Mouse (Mus musculus) limb, embryonic 14.5 days (tissue): ENCODE results near the gene Ddx39. TPM values are rescaled to one million over a fixed set of nuclear protein-coding genes. Genes with fewer than 3 reads are reported as not detected.

Source experiments
- ATAC-seq: fragments of 200-750 bp; cut with Nextera tagmentation; 2 replicates; pipeline ENCODE4 v1.8.0; 2017; ENCODE audit warnings: low read depth, moderate number of reproducible peaks, moderate TSS enrichment; ENCODE audit not compliant: low FRiP score
- DNase-seq: peaks from one replicate; pipeline ENCODE4 v3.0.0-alpha.2; 2015; ENCODE audit warnings: low spot score
- H3K27ac ChIP-seq: fragments of 300-500 bp; sonication (generic); replicated peaks from 2 replicates; pipeline ENCODE4 v1.5.1; 2014; ENCODE audit warnings: low read depth, mild to moderate bottlenecking, low read length, moderate library complexity, mixed read lengths
- H3K27me3 ChIP-seq: fragments of 300-500 bp; sonication (generic); 2 replicates; pipeline ENCODE4 v1.6.1; 2014; ENCODE audit warnings: low read length, mixed read lengths; ENCODE audit not compliant: control insufficient read depth, insufficient read depth
- H3K36me3 ChIP-seq: fragments of 300-500 bp; sonication (generic); 2 replicates; pipeline ENCODE4 v1.6.1; 2014; ENCODE audit warnings: mild to moderate bottlenecking, low read length, moderate library complexity, mixed read lengths; ENCODE audit not compliant: control insufficient read depth, insufficient read depth
- H3K4me1 ChIP-seq: fragments of 300-500 bp; sonication (generic); 2 replicates; pipeline ENCODE4 v1.6.1; 2014; ENCODE audit warnings: antibody characterized with exemption, low read length, mixed read lengths; ENCODE audit not compliant: control insufficient read depth, insufficient read depth
- H3K4me2 ChIP-seq: fragments of 300-500 bp; sonication (generic); replicated peaks from 2 replicates; pipeline ENCODE4 v1.6.1; 2014; ENCODE audit warnings: low read depth, mild to moderate bottlenecking, low read length, moderate library complexity; ENCODE audit not compliant: severe bottlenecking
- H3K4me3 ChIP-seq: fragments of 300-500 bp; sonication (generic); replicated peaks from 2 replicates; pipeline ENCODE4 v1.5.1; 2014; ENCODE audit warnings: low read length
- H3K9ac ChIP-seq: fragments of 300-500 bp; sonication (generic); 2 replicates; pipeline ENCODE4 v1.6.1; 2014; ENCODE audit warnings: mild to moderate bottlenecking, low read depth, low read length, moderate library complexity; ENCODE audit not compliant: severe bottlenecking
- H3K9me3 ChIP-seq: fragments of 300-500 bp; sonication (generic); 2 replicates; pipeline ENCODE4 v1.6.1; 2016; ENCODE audit warnings: low read length; ENCODE audit not compliant: control insufficient read depth
- POLR2A ChIP-seq: fragments of 200-500 bp; IDR thresholded peaks from 2 replicates; pipeline ENCODE4 v1.8.0; 2012; ENCODE audit warnings: inconsistent platforms, mild to moderate bottlenecking, moderate library complexity, borderline replicate concordance; ENCODE audit not compliant: insufficient read depth, insufficient read length; ENCODE audit errors: extremely low read depth
- WGBS: fragments of 180-500 bp; shearing (Covaris S2); extraction: QIAGEN DNeasy Blood & Tissue Kit; methylation state at CpG from one replicate; pipeline ENCODE4 v1.1.7; 2014; 5-methylcytosine and 5-hydroxymethylcytosine counted together
- polyA plus RNA-seq, 2 experiments: library from polyadenylated mRNA; depleted of rRNA in 1 of 2; stranded (reverse) in 1 of 2; unstranded in 1 of 2; fragments of >200 nt; fragmentation: Nextera tagmentation in 1 of 2; extraction: Ambion mirVana in 1 of 2; gene quantifications; 2 replicates each; pipeline versions ENCODE4 v1.2.1 to v1.2.3; 2012 to 2014

The Ddx39 gene
- polyA plus RNA-seq, 2 experiments: 81.1 to 111 TPM

DNA sequence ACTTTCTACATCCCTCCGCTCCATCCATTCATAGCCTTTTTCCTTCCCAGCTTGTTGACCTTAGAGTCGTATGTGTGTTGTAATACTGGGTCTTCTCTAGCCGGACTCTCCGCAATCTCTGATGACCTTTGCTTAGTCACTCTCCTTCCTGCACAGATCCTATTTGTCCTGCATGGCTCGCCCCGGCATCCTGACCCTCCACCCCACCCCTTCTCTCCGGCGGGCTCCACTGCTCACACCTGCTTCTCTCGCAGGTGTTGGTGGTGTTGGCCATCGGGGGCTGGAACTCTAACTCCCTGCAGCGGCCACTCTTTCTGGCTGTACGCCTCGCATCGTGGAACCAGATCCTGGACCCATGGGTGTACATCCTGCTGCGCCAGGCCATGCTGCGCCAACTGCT, 46.0 kb upstream of the Ddx39 start:
- no peak for TF ChIP-seq POLR2A
- no peak for DNase-seq
- H3K36me3 ChIP-seq: peaks cover 39% of the 10 kb centered on the region
- H3K9me3 ChIP-seq: no peaks in the 10 kb centered on the region
- peaks cover 24% of the 10 kb centered on the region for H3K4me1 ChIP-seq
- H3K9ac ChIP-seq: no peak overlapping the region
- peak overlapping the region; percentile 82 for H3K4me2 ChIP-seq
- 75% methylated on average over 16 of the region's 16 CpGs for WGBS
- no peak for ATAC-seq
- H3K27ac ChIP-seq: no peak overlapping the region
- no peak overlapping the region; the same call in 1 of the 2 replicates for H3K4me3 ChIP-seq
- H3K27me3 ChIP-seq: no peaks in the 10 kb centered on the region

GRCm38 (mm10) chr8:83672936-83673335, 42.0 kb upstream of the Ddx39 start:
- H3K4me2 ChIP-seq: no peak overlapping the region
- WGBS: 60% methylated on average over 5 of the region's 5 CpGs
- no peak overlapping the region for H3K9ac ChIP-seq
- peaks cover 6% of the 10 kb centered on the region for H3K4me1 ChIP-seq
- no peak for DNase-seq
- ATAC-seq: no peak
- H3K27me3 ChIP-seq: no peaks in the 10 kb centered on the region
- peaks cover 54% of the 10 kb centered on the region for H3K36me3 ChIP-seq
- no peaks in the 10 kb centered on the region for H3K9me3 ChIP-seq
- H3K4me3 ChIP-seq: no peak overlapping the region
- no peak for TF ChIP-seq POLR2A
- H3K27ac ChIP-seq: no peak overlapping the region

GRCm38 (mm10) chr8:83674497-83674896, 40.5 kb upstream of the Ddx39 start:
- DNase-seq: no peak
- Histone ChIP-seq H3K4me2 (no peak overlapping the region), H3K36me3 (peaks cover 68% of the 10 kb centered on the region), H3K4me3 (no peak overlapping the region), H3K9me3 (no peaks in the 10 kb centered on the region), H3K4me1 (no peaks in the 10 kb centered on the region), H3K27me3 (no peaks in the 10 kb centered on the region), H3K27ac (no peak overlapping the region), H3K9ac (no peak overlapping the region)
- 86% methylated on average over 5 of the region's 5 CpGs for WGBS
- no peak for TF ChIP-seq POLR2A
- no peak for ATAC-seq

DNA sequence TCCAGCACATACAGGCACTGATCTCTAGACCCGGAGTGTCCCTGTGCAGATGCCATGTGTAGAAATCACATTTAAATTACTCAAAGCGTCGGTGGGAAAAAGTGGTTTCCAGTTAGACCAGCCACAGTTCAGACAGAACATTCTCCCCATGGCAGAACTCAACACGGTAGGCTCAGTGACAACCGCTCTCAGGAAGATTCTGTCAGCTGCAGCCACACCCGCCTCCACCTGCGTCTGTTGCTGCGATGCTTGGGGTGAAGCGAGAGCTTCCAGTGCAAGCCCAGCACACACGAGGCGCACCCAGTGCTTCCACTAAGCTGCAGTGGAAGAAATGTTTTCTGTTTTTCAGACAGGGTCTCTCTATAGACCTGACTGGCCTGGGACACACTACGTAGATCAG, 35.1 kb upstream of the Ddx39 start:
- H3K36me3 ChIP-seq: peaks cover 74% of the 10 kb centered on the region

DNA sequence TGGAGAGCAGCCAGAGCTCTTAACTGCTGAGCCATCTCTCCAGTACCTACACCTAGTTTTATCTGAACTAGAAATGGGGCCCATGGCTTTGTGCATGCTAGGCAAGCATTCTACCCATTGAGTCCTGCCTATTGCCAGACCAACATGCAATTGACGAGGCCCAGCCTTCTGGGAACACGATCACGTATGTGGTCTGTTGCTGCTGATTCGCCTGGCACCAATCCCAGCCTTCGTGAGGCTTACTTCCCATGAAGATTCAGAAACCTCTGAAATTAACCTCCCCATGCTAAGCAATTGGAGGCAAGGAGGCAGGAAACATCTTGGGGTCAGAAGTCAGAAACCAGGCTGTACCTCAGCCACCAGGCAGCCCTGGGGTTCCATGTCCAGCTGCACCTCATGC, 34.4 kb upstream of the Ddx39 start:
- H3K36me3 ChIP-seq: peaks cover 74% of the 10 kb centered on the region
- no peak for DNase-seq
- no peak for TF ChIP-seq POLR2A

More for the DNA sequence above, 35.1 kb upstream of the Ddx39 start:
- H3K27me3 ChIP-seq: no peaks in the 10 kb centered on the region
- no peak overlapping the region for H3K9ac ChIP-seq
- 92% methylated on average over 12 of the region's 12 CpGs for WGBS
- no peak for ATAC-seq
- TF ChIP-seq POLR2A: no peak
- H3K27ac ChIP-seq: no peak overlapping the region
- no peak overlapping the region for H3K4me2 ChIP-seq
- no peak overlapping the region for H3K4me3 ChIP-seq
- no peak for DNase-seq
- H3K9me3 ChIP-seq: no peaks in the 10 kb centered on the region
- H3K4me1 ChIP-seq: peaks cover 16% of the 10 kb centered on the region

DNA sequence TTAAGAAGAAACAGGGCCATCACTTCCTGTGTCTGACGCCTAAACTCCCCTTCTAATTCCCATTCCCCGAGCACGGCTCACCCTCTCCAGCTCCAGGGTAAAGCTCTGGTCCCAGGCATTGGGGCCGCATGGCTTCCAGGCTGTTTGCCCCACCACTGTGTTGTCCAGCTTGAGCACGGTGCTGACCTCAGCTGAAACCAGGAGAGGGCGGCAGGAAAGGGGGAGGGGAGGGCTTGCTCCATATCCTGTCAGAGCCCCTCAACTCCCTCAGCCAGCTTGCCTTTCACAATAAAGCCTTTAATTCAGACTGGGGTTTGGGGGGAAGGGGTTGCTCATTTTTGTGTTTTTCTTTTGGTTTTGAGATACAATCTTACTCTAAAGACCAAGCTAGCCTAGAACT, 33.9 kb upstream of the Ddx39 start:
- DNase-seq: no peak

More for the DNA sequence above, 34.4 kb upstream of the Ddx39 start:
- ATAC-seq: no peak
- H3K4me2 ChIP-seq: peak overlapping the region; percentile 7; the same call in 1 of the 2 replicates
- H3K4me1 ChIP-seq: peaks cover 16% of the 10 kb centered on the region
- no peak overlapping the region for H3K4me3 ChIP-seq
- whole genome bisulfite sequencing: 67% methylated on average over 5 of the region's 5 CpGs
- peak overlapping the region; percentile 80 for H3K27ac ChIP-seq
- no peak overlapping the region for H3K9ac ChIP-seq
- no peaks in the 10 kb centered on the region for H3K27me3 ChIP-seq
- H3K9me3 ChIP-seq: no peaks in the 10 kb centered on the region

More for the DNA sequence above, 33.9 kb upstream of the Ddx39 start:
- Histone ChIP-seq H3K4me3 (no peak overlapping the region), H3K36me3 (peaks cover 72% of the 10 kb centered on the region), H3K4me1 (peaks cover 16% of the 10 kb centered on the region), H3K9me3 (no peaks in the 10 kb centered on the region), H3K9ac (no peak overlapping the region; the same call in 1 of the 2 replicates), H3K27me3 (no peaks in the 10 kb centered on the region), H3K4me2 (no peak overlapping the region; the same call in 1 of the 2 replicates), H3K27ac (peak overlapping the region; percentile 80)
- no peak for TF ChIP-seq POLR2A
- WGBS: 19% methylated on average over 6 of the region's 6 CpGs
- ATAC-seq: peak; percentile 64; the same call in 1 of the 2 replicates
